Mouse (Mus musculus): ENCODE data around the gene H2-T23.

Gene H2-T23

DNA sequence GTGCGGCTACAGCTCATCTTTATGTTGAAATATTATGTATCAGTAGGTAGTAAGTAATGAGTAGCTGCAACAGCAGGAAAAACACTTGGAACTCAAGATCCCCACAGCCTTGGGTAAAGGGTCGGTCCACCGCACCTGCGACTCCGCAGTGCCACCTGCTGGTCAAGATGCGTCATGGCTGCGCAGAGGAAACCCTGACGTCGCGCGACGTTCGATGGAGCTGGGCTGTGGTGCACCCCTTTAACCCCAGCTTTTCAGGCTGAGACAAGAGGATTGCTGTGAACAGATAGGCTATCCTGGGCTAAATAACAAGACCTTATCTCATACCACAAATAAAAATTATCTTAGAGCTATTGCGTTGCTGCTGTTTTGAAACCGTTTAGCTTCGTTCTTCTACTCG lies 39.0 kb downstream of the H2-T23 start:
- DNase-seq (ENCODE audit: low spot score) = peak; percentile 85

DNA sequence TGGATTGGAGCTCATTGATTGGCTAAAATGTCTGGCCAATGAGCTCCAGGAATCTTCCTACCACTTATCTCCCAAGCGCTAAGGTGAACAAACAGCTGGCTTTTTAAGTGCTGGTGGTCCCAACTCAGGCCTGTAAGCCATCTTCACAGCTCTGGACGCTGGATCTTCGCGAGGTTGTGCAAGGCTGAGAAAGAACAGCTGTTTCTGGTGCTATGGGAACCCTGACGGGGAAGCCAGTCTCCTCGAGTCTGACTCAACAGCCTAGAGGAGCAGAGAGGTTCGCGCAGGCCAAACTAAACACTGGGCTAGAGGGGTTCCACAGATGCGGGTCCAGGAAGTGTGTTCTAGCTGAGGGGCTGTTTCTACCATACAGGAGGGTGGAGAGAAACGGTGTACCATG lies 40.9 kb downstream of the H2-T23 start:
- no peak for DNase-seq (ENCODE audit: low spot score)

DNA sequence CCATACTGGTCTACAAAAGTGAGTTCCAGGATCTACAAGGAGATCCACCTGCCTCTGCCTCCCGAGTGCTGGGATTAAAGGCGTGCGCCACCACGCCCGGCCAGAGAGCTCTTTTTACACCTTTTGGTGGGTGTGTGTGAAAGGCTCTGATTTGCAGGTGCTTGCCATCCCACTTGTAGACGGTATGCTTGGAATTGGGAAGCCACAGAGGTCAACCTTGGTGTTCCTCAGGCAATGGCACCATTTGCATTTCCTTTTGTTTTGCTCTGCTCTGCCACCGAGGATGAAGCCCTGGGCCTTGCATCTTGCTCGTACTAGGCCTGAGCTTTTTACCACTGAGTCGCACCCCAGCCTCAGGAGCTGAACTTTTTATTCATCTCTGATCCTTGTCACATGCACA lies 50.9 kb downstream of the H2-T23 start:
- DNase-seq (ENCODE audit: low spot score) = no peak

- peak; percentile 68 for DNase-seq (ENCODE audit: low spot score)
Observed at GRCm38 (mm10) chr17:35980363-35980754, 52.3 kb downstream of the H2-T23 start.

Data from adipocyte (in vitro differentiated cells).